Mouse (Mus musculus) neural tube, embryonic 14.5 days (tissue): ENCODE data around the gene Elmsan1. TPM values are rescaled to one million over a fixed set of nuclear protein-coding genes. Genes with fewer than 3 reads are reported as not detected.

ENCODE experiments used
- ATAC-seq: fragments of 200-750 bp; cut with Nextera tagmentation; 2 replicates; pipeline ENCODE4 v1.8.0; 2017; ENCODE audit warnings: low read depth, mild to moderate bottlenecking, moderate TSS enrichment, moderate library complexity
- H3K27ac ChIP-seq: fragments of 300-500 bp; sonication (generic); 2 replicates; pipeline ENCODE4 v1.5.1; 2014; ENCODE audit warnings: low read depth, mild to moderate bottlenecking, control low read depth, low read length, moderate library complexity, mixed read lengths
- H3K27me3 ChIP-seq: fragments of 300-500 bp; sonication (generic); 2 replicates; pipeline ENCODE4 v1.6.1; 2014; ENCODE audit warnings: low read length; ENCODE audit not compliant: control insufficient read depth, insufficient read depth
- H3K36me3 ChIP-seq: fragments of 300-500 bp; sonication (generic); 2 replicates; pipeline ENCODE4 v1.6.1; 2014; ENCODE audit warnings: low read length, mixed read lengths; ENCODE audit not compliant: control insufficient read depth, insufficient read depth
- H3K4me1 ChIP-seq: fragments of 300-500 bp; sonication (generic); 2 replicates; pipeline ENCODE4 v1.6.1; 2014; ENCODE audit warnings: low read length; ENCODE audit not compliant: control insufficient read depth, insufficient read depth
- H3K4me2 ChIP-seq: fragments of 300-500 bp; sonication (generic); 2 replicates; pipeline ENCODE4 v1.6.1; 2014; ENCODE audit warnings: mild to moderate bottlenecking, low read depth, low read length, control low read depth
- H3K4me3 ChIP-seq: fragments of 300-500 bp; sonication (generic); 2 replicates; pipeline ENCODE4 v1.5.1; 2014; ENCODE audit warnings: low read depth, low read length, control low read depth, mixed read lengths
- H3K9ac ChIP-seq: fragments of 300-500 bp; sonication (generic); replicated peaks from 2 replicates; pipeline ENCODE4 v1.6.1; 2014; ENCODE audit warnings: low read depth, mild to moderate bottlenecking, control low read depth, low read length, mixed read lengths
- H3K9me3 ChIP-seq: fragments of 300-500 bp; sonication (generic); 2 replicates; pipeline ENCODE4 v1.6.1; 2016; ENCODE audit warnings: low read length; ENCODE audit not compliant: control insufficient read depth
- WGBS: fragments of 180-500 bp; shearing (Covaris S2); extraction: QIAGEN DNeasy Blood & Tissue Kit; methylation state at CpG from one replicate; pipeline ENCODE4 v1.1.7; 2014; 5-methylcytosine and 5-hydroxymethylcytosine counted together
- polyA plus RNA-seq: library from polyadenylated mRNA; unstranded; fragments of >200 nt; fragmentation: Nextera tagmentation; extraction: Ambion mirVana; gene quantifications from 2 replicates; pipeline ENCODE4 v1.2.1, GENCODE M21; 2014

Gene Elmsan1
- polyA plus RNA-seq, 1 experiment from 2014 or later: 4.5 TPM

DNA sequence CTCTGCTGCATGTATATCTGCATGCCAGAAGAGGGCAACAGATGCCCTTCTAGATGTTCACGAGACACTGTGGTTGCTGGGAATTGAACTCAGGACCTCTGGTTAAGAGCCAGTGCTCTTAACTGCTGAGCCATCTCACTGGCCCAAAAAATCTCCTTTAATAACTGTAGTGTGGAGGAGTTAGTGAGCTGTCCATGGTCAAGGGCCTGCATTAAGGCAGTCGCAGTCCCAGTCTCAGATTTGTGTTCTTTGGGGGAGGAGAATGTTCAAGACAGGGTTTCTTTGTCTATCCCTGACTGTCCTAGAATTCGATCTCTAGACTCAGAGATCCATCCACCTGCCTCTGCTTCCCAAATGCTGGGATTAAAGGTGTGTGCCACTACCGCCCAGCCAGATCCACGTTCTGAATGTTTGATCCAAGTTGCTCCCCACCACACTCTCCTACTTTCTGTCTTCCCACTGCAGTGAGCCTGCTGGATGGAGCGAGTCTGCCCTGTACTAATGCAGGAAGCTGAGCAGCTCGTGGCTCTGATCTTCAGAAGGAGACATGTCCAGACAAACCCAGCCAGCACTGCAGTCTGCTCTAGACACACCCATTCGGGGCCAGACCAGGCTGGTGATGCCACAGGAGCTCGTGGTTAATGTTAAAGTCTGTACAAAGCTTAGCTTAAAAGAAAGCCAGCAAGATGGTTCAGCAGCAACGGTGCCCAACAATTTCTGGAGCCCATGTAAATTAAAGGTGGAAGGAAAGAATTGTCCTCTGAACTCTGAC, 17.5 kb upstream of the Elmsan1 start:
- no peak overlapping the region for H3K9ac ChIP-seq
- no peak for ATAC-seq
- H3K27me3 ChIP-seq: no peaks in the 10 kb centered on the region
- H3K4me1 ChIP-seq: no peaks in the 10 kb centered on the region
- H3K27ac ChIP-seq: no peak overlapping the region
- H3K9me3 ChIP-seq: no peaks in the 10 kb centered on the region
- H3K4me3 ChIP-seq: no peak overlapping the region
- H3K4me2 ChIP-seq: no peak overlapping the region
- H3K36me3 ChIP-seq: no peaks in the 10 kb centered on the region
- 87% methylated on average over 10 of the region's 10 CpGs for WGBS

DNA sequence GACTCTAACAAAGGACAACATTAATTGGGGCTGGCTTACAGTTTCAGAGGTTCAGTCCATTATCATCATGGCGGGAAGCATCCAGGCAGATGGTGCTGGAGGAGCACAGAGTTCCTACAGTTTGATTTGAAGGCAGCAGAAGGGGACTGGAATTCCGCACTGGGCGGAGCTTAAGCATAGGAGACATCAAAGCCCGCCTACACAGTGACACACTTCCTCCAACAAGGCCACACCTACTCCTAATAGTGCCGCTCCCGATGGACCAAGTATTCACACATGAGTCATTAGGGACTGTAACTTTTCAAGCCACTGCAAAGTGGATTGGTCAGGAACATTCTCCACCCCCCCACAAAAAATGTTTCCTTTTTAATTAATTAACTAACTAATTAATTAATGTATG, 16.9 kb upstream of the Elmsan1 start:
- H3K27ac ChIP-seq: no peak overlapping the region
- H3K27me3 ChIP-seq: no peaks in the 10 kb centered on the region
- H3K4me1 ChIP-seq: no peaks in the 10 kb centered on the region
- no peak overlapping the region for H3K4me3 ChIP-seq
- WGBS: 95% methylated on average over 6 of the region's 6 CpGs
- no peak overlapping the region for H3K9ac ChIP-seq
- H3K9me3 ChIP-seq: no peaks in the 10 kb centered on the region
- H3K36me3 ChIP-seq: no peaks in the 10 kb centered on the region
- no peak for ATAC-seq
- H3K4me2 ChIP-seq: no peak overlapping the region

DNA sequence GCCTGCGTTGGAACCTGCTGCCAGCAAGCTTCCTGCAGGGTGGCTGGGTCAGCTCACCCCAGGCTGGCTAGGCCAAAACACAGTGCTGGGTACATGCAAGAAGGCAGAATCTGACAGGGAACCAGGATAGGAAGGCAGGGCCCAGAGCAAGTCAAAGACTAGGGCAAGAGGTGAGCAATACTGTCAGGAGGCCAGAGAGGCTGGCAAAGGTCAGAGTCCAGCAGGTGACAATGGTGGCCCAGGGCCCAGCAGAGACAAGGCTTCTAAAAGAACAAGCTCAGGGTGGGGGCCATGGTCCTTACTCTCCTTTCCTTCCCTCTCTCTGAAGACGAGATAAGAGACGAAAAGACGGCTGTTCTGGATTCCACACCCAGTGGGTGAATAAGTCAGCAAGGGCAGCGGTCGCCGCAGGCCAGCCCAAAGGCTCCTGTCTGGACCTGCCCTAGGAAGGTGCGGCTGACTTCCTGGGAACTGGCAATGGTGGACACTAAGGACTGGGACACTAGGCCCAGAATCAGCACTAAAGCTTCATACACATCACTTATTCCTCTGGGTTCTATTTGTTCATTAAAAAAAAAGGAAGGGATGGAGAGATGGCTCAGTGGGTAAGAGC, 14.9 kb upstream of the Elmsan1 start:
- Histone ChIP-seq H3K4me1 (no peaks in the 10 kb centered on the region), H3K27me3 (no peaks in the 10 kb centered on the region), H3K27ac (no peak overlapping the region), H3K9ac (no peak overlapping the region), H3K36me3 (no peaks in the 10 kb centered on the region), H3K4me3 (no peak overlapping the region), H3K9me3 (no peaks in the 10 kb centered on the region), H3K4me2 (no peak overlapping the region)
- WGBS: 94% methylated on average over 8 of the region's 8 CpGs
- ATAC-seq: no peak

DNA sequence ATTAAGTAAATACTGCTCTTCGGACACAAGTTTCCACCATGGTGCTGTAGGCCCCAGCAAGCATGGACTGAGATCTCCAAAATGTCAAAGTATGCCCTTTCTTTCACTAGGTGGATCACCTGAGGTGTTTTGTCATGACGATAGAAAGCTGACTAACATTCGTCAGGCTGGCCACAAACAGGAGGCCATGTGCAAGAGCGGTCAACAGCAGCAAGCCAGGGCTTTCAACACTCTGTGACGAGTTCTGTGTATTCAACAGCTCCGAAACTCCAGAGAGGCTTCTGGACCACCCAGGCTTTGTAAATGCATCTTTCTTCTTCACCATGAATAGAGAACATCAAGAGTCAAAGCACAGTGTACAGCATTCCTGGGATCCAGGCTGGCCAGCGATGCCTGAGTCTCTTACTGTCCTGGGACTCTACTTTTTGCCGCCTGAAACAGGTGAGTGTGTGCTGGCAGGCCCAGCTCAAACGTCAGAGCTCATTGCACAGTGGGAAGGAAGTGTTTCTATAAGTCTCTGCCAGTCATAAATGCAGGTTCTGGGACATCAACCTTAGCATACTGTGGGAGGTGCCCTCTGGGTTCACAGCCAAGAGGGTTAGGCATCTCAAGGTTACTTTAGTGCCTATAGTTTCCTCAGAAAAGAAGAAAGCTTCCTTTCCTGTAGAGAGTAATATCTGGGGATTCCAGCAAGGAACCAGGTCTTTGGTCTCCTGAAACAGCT, 7.6 kb upstream of the Elmsan1 start:
- Histone ChIP-seq H3K27ac (no peak overlapping the region), H3K27me3 (no peaks in the 10 kb centered on the region), H3K36me3 (no peaks in the 10 kb centered on the region), H3K4me1 (0 out of 2 replicates have a peak, but pooled peaks cover 3% of the 10 kb centered on the region), H3K9me3 (no peaks in the 10 kb centered on the region), H3K4me2 (no peak overlapping the region), H3K9ac (no peak overlapping the region), H3K4me3 (no peak overlapping the region)
- no peak for ATAC-seq
- 84% methylated on average over 9 of the region's 9 CpGs for WGBS

DNA sequence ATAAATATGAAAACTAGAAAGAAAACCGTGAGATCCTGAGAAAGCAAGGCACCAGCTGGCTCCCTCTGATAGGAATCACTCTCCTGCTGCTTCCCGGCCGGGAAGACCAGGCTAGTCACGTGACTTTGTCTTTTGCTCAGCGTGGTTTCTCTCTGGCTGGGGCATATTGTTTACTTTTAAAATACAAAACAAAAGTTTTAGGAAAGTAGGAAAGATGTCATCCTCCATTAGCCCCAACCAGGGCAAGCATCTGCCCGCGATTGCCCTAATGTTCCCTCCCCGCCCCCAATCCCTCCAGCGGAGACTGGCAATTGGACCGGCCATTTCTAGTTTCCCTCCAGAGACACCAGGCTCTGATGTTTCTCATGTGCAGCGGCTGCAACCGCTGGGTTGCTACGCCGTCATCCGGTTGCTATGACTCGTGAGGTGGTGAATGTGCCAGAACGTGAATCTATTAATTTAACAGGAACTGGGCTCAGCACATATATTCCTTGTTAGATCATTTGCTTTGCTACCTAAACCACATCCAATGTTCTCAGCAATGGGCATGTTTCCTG, 3.8 kb upstream of the Elmsan1 start:
- Histone ChIP-seq H3K27me3 (peaks cover 5% of the 10 kb centered on the region), H3K4me3 (peak overlapping the region; percentile 20; the same call in 1 of the 2 replicates), H3K9me3 (no peaks in the 10 kb centered on the region), H3K9ac (no peak overlapping the region), H3K4me1 (peaks cover 7% of the 10 kb centered on the region; the same call in 1 of the 2 replicates), H3K36me3 (no peaks in the 10 kb centered on the region), H3K27ac (peak overlapping the region; percentile 35; the same call in 1 of the 2 replicates), H3K4me2 (peak overlapping the region; percentile 35)
- 1% methylated on average over 17 of the region's 17 CpGs for WGBS
- ATAC-seq: peak; percentile 60

DNA sequence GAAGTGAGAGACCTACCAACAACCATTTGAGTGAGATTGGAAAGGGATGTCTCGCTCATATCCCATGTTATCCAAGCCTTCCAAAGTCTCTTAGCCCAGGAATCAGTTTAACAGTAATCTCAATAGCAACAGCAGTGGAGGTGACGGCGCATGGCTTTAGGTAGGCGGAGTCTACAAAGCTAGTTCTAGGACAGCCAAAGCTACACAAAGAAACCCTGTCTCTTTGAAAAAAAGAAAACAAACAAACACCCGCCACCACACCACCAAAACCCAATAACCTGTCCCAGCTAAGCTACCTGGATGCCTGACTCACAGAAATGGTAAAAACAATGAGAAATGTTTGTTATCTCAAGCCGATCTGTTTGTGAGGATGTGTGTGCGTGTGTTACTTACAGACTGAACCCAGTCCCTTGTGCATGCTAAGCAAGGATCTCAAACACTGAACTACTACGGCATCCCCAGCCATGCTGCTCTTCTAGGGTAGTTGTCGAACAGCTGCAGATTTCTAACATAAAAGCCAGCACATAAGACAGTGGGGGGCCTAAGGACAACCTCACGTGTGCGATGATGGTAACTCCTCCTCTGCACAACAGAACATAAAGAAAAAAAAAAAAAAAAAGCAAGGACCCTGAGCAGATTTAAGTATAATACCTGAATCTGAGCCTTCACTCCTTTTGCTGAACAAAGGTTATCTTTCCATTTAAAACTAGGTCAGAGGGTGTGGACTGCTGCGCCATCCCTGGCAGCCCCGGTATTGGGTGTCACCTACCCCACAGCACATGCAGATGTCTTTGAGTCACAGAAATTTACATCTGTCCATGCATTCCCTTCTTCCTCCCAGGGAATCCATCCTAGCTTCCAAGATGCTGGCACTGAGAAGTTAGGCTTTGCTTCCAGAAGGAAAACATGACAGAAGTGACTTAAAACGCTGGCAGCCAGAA, 2.5 kb upstream of the Elmsan1 start:
- WGBS: 74% methylated on average over 14 of the region's 14 CpGs
- Histone ChIP-seq H3K4me3 (no peak overlapping the region), H3K9me3 (no peaks in the 10 kb centered on the region), H3K4me2 (no peak overlapping the region), H3K27ac (no peak overlapping the region), H3K36me3 (no peaks in the 10 kb centered on the region), H3K9ac (no peak overlapping the region), H3K4me1 (peaks cover 7% of the 10 kb centered on the region; the same call in 1 of the 2 replicates), H3K27me3 (peaks cover 5% of the 10 kb centered on the region)
- no peak for ATAC-seq

DNA sequence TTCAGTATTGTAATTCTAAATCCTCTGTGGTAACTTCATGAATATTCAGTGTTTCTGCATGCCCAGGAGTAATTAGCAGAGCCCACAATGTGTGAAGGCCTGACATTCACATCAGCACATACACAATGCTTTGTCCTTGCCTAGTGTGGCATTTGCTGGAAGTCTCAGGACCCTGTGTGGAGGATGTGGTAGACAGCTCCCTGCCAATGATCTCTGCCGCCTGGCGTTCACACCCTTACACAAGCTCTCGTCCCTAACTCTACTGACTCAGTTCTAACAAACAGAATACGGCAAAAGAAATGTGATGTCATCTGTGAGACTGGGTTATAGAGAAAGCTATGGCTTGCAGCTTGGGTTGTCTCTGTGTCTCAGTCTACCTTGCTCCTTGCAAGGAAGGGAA, 1.8 kb upstream of the Elmsan1 start:
- Histone ChIP-seq H3K4me1 (peaks cover 7% of the 10 kb centered on the region; the same call in 1 of the 2 replicates), H3K36me3 (no peaks in the 10 kb centered on the region), H3K9ac (no peak overlapping the region), H3K9me3 (no peaks in the 10 kb centered on the region), H3K4me3 (no peak overlapping the region), H3K27me3 (peaks cover 5% of the 10 kb centered on the region), H3K27ac (no peak overlapping the region), H3K4me2 (no peak overlapping the region)
- no peak for ATAC-seq
- WGBS: 71% methylated on average over 4 of the region's 4 CpGs

DNA sequence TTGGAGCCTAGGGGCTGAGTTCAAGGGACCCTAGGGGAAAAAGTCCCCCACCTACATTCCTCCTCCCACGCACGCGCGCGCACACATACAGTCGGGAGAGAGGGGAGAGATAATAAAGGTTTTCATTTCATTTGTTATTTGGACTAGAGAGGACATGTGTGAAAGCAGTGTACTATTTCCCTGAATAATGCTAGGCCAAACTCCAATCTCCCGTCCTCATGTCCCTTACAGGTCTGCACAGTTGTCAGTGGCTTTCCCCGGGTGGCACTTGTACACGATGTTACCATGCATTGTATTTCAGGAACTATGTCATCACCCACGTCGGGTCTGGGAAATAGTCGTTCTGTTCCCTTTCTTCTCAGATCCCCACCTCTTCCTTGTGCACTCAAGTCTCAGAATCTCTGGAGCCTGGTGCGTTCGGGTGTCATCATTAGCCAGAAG, 460 bp upstream of the Elmsan1 start:
- peak overlapping the region; percentile 62 for H3K4me3 ChIP-seq
- H3K4me1 ChIP-seq: peaks cover 7% of the 10 kb centered on the region; the same call in 1 of the 2 replicates
- H3K36me3 ChIP-seq: no peaks in the 10 kb centered on the region
- WGBS: 3% methylated on average over 14 of the region's 14 CpGs
- ATAC-seq: peak; percentile 9; the same call in 1 of the 2 replicates
- peak overlapping the region; percentile 96 for H3K4me2 ChIP-seq
- H3K27me3 ChIP-seq: peaks cover 5% of the 10 kb centered on the region
- peak overlapping the region; percentile 67 for H3K9ac ChIP-seq
- H3K27ac ChIP-seq: peak overlapping the region; percentile 70
- H3K9me3 ChIP-seq: no peaks in the 10 kb centered on the region
